Mouse (Mus musculus): ENCODE results near the gene Foxk1. TPM values are rescaled to one million over a fixed set of nuclear protein-coding genes. Genes with fewer than 3 reads are reported as not detected.

The Foxk1 gene
- polyA plus RNA-seq (2017; shearing (Covaris generic)), result 1.7 TPM

DNA sequence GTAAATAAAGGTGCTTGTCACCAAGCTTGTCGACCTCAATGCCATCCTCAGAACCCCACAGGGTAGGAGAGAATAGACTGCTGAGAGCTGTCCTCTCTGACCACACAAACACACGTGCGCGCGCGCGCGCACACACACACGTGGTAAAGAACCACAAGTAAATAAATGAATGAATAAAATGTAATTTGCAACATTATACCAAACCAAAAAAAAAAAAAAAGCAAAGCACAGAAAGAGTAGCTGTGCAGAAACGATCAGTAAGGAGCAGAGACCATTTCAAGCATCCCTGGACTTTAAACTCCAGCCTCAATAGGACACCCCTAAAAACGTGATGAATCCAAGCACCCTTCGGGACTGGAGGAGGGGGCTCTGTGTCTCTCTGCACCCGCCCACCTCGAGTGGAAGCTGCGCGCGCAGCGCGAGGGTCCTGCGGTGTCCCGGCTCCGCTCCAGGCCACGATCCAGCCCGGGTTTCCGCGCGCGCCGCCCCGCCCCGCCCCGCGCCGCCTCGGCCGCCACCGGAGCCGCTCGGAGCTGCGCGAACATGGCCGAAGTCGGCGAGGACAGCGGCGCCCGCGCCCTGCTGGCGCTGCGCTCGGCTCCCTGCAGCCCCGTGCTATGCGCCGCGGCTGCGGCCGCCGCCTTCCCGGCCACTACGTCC is at the start of gene Foxk1:
Gene Foxk1, plus strand, starts transcription at position 517 of the 660 bp plus-strand sequence.

DNA sequence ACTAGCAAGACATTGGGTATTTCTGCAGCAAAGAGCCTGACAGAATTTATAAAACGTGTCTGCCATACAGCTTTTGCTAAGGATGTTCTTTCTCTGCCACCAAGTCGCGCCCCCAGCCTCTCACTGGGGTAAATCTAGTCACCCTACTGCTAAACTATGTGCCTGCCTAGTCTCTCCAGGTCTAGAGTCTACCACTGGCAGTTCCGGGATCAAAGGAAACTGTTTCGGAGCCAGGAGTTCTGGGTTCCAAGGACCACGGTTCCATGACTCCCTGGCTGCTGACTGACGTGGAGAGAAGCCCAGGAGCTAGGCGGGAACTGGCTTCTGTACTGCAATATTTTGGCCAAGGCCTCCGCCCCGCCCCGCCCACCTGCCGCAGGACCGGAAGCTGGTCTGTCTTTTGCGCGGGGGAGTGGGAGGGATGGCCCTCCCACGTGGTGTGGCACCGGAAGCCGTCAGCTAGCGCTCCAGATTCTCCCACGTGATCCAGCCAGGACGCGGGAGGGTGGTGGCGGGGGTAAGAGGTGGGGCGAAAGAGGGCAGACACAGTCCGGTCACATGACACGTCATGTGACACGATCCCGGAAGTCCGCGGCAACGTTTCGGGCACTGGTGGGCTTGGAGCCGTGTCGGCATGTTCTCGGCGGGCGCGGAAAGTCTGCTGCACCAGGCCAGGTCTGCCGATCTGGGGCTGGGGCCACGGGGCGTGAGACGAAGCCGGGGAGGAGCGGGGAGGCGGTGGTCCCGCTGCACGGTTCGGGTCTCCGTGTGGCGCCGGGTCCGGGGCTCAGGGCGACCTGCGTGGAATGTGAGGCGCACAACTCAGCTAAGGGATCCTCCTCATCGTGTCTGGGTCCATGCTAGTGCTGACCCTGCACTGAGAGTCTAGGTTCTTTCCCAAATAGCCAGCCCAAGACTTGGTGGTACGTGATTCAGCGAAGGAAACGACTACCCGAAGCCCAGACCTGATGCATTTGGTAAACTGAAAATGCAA is 62.5 kb downstream of the Foxk1 start, which contains the start of gene Ap5z1:
Gene Ap5z1, plus strand, starts transcription at position 484 of the 994 bp plus-strand sequence.

Other genes starting within 250 kb of the Foxk1 start
- 47.4 TPM for gene Ap5z1, start 62.4 kb downstream of the Foxk1 start, polyA plus RNA-seq (2017; shearing (Covaris generic))
- gene Papolb, start 128.6 kb downstream of the Foxk1 start, polyA plus RNA-seq (2017; shearing (Covaris generic)), result not detected
- gene Radil, start 149.6 kb downstream of the Foxk1 start, polyA plus RNA-seq (2017; shearing (Covaris generic)), result not detected
- gene Mmd2, start 207.3 kb downstream of the Foxk1 start, polyA plus RNA-seq (2017; shearing (Covaris generic)), result not detected
- 17.8 TPM for gene Wipi2, start 226.2 kb downstream of the Foxk1 start, polyA plus RNA-seq (2017; shearing (Covaris generic))